Mouse (Mus musculus) heart, adult 9 months (tissue): ENCODE measurements around the gene Lmtk3.

Experiments used
- DNase-seq, 2 experiments: peaks; one replicate each; pipeline ENCODE4 v3.0.0; 2022; ENCODE audit warnings: low spot score in 2 of 2

Lmtk3 gene

GRCm38 (mm10) chr7:45783511-45784091 is at the start of gene Lmtk3:
Gene Lmtk3, plus strand, starts transcription at chr7:45783738.
- no peak for DNase-seq

GRCm38 (mm10) chr7:45739162-45739763 is 44.3 kb upstream of the Lmtk3 start:
- DNase-seq: peak in 1 of 2 experiments; percentile 67

- DNase-seq: no peak
Measured at GRCm38 (mm10) chr7:45739820-45740219, 43.7 kb upstream of the Lmtk3 start.

- no peak for DNase-seq
Measured at GRCm38 (mm10) chr7:45741308-45741707, 42.2 kb upstream of the Lmtk3 start.

- DNase-seq: no peak
Measured at GRCm38 (mm10) chr7:45741777-45742176, 41.8 kb upstream of the Lmtk3 start.

- DNase-seq: no peak
Measured at GRCm38 (mm10) chr7:45742338-45742737, 41.2 kb upstream of the Lmtk3 start.

- no peak for DNase-seq
Measured at GRCm38 (mm10) chr7:45744387-45744786, 39.2 kb upstream of the Lmtk3 start.

GRCm38 (mm10) chr7:45746518-45746917 is 37.0 kb upstream of the Lmtk3 start:
- no peak for DNase-seq

GRCm38 (mm10) chr7:45747450-45747849 is 36.1 kb upstream of the Lmtk3 start:
- DNase-seq: no peak

- no peak for DNase-seq
Measured at GRCm38 (mm10) chr7:45748110-45748509, 35.4 kb upstream of the Lmtk3 start.

- no peak for DNase-seq
Measured at GRCm38 (mm10) chr7:45749401-45749800, 34.1 kb upstream of the Lmtk3 start.

- no peak for DNase-seq
Measured at GRCm38 (mm10) chr7:45750162-45750561, 33.4 kb upstream of the Lmtk3 start.

GRCm38 (mm10) chr7:45755703-45756102 is 27.8 kb upstream of the Lmtk3 start:
- no peak for DNase-seq

- no peak for DNase-seq
Measured at GRCm38 (mm10) chr7:45759400-45759799, 24.1 kb upstream of the Lmtk3 start.

GRCm38 (mm10) chr7:45760151-45760550 is 23.4 kb upstream of the Lmtk3 start:
- DNase-seq: no peak

GRCm38 (mm10) chr7:45765995-45766394 is 17.5 kb upstream of the Lmtk3 start:
- DNase-seq: no peak

- no peak for DNase-seq
Measured at GRCm38 (mm10) chr7:45766764-45767163, 16.8 kb upstream of the Lmtk3 start.

- no peak for DNase-seq
Measured at GRCm38 (mm10) chr7:45767500-45767899, 16.0 kb upstream of the Lmtk3 start.

GRCm38 (mm10) chr7:45770427-45771082 is 13.0 kb upstream of the Lmtk3 start:
- DNase-seq: no peak

GRCm38 (mm10) chr7:45771101-45771500 is 12.4 kb upstream of the Lmtk3 start:
- no peak for DNase-seq

GRCm38 (mm10) chr7:45775237-45775636 is 8.3 kb upstream of the Lmtk3 start:
- DNase-seq: no peak

GRCm38 (mm10) chr7:45779081-45779641 is 4.4 kb upstream of the Lmtk3 start:
- DNase-seq: no peak

- DNase-seq: no peak
Measured at GRCm38 (mm10) chr7:45782271-45782670, 1.3 kb upstream of the Lmtk3 start.
